Mouse (Mus musculus) C2C12 (cell line): ENCODE data around the gene Faap100.

Experiments used
- CEBPB ChIP-seq: IDR thresholded peaks from one replicate; pipeline ENCODE4 v1.6.1; 2011; ENCODE audit warnings: low read depth, mild to moderate bottlenecking, control low read depth, moderate library complexity
- CTCF ChIP-seq: IDR thresholded peaks from one replicate; pipeline ENCODE4 v1.5.1; 2011; ENCODE audit not compliant: control insufficient read depth, insufficient read depth, insufficient read length
- MAX ChIP-seq: IDR thresholded peaks from one replicate; pipeline ENCODE4 v1.6.1; 2011; ENCODE audit warnings: mild to moderate bottlenecking, control low read depth

DNA sequence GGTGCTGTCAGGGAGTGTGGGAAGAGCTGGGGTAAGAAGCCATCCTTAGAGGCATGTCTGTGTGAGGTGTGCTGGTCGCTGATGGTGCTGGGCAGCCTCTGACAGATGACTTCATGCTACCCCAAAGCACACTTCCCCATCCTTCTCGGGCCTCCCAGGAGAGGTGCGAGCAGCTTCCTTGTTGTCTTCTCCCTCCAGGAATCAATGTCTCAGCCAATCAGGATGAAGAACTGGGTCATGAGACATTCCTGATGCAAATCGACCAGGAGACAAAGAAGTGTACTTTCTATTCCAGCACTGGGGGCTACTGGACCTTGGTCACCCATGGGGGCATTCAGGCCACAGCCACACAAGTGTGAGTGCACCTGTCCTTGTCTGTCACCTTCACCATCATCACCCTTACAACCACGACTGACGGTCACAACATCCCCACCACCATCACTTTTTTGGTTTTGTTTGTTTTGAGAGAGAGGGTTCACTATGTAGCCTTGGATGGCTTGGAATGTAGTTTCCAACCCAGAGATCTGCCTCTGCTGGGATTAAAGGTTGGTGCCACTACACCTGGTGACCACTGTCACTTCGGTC is 12.0 kb downstream of the Faap100 start:
- TF ChIP-seq CTCF: no peak
- TF ChIP-seq CEBPB: no peak
- TF ChIP-seq MAX: no peak
